Mouse (Mus musculus) olfactory bulb, adult 2 months (tissue): ENCODE data around the gene Gm49394. TPM values are rescaled to one million over a fixed set of nuclear protein-coding genes. Genes with fewer than 3 reads are reported as not detected.

Experiments used
- H3K27ac ChIP-seq: fragments of 200-500 bp; 2 replicates; pipeline ENCODE4 v1.5.1; 2012; ENCODE audit warnings: low read depth, low read length; ENCODE audit not compliant: insufficient read depth
- H3K4me1 ChIP-seq: fragments of 200-500 bp; 2 replicates; pipeline ENCODE4 v1.6.1; 2012; ENCODE audit warnings: low read length; ENCODE audit not compliant: control insufficient read depth, insufficient read depth
- H3K4me3 ChIP-seq: fragments of 200-500 bp; 2 replicates; pipeline ENCODE4 v1.5.1; 2012; ENCODE audit warnings: mild to moderate bottlenecking, low read depth, low read length, moderate library complexity; ENCODE audit not compliant: insufficient read depth
- CTCF ChIP-seq: fragments of 200-500 bp; IDR thresholded peaks from 2 replicates; pipeline ENCODE4 v1.5.1; 2012; ENCODE audit warnings: low read depth, mild to moderate bottlenecking, low read length, moderate library complexity; ENCODE audit not compliant: insufficient read depth
- POLR2A ChIP-seq: fragments of 200-500 bp; IDR thresholded peaks from 2 replicates; pipeline ENCODE4 v1.6.1; 2012; ENCODE audit warnings: mild to moderate bottlenecking, low read depth, low read length, moderate library complexity; ENCODE audit not compliant: insufficient read depth
- WGBS: fragments of 180-500 bp; shearing (Covaris S2); methylation state at CpG from one replicate; pipeline ENCODE4 v1.1.7; 2018; 5-methylcytosine and 5-hydroxymethylcytosine counted together
- polyA plus RNA-seq: library from polyadenylated mRNA; stranded (reverse); fragments of >200 nt; gene quantifications from 2 replicates; pipeline ENCODE4 v1.2.4, GENCODE M21; 2012; ENCODE audit warnings: low replicate concordance; ENCODE audit not compliant: missing spikeins, insufficient read depth, insufficient read length

The Gm49394 gene
- polyA plus RNA-seq, 1 experiment, result not detected

- TF ChIP-seq CTCF, result no peak
- no peak for TF ChIP-seq POLR2A
- H3K27ac ChIP-seq, result no peak overlapping the region
- H3K4me1 ChIP-seq, result peaks cover 25% of the 10 kb centered on the region
- no peak overlapping the region for H3K4me3 ChIP-seq
Observed at GRCm38 (mm10) chr7:142661811-142662210, 7.9 kb downstream of the Gm49394 start.

- WGBS, result 4% methylated on average over 25 of the region's 25 CpGs
- H3K4me3 ChIP-seq, result no peak overlapping the region
- H3K27ac ChIP-seq, result no peak overlapping the region
- TF ChIP-seq POLR2A, result no peak
- TF ChIP-seq CTCF, result no peak
- H3K4me1 ChIP-seq, result peaks cover 25% of the 10 kb centered on the region
Observed at GRCm38 (mm10) chr7:142661046-142661445, 8.7 kb downstream of the Gm49394 start.

- no peak for TF ChIP-seq POLR2A
- TF ChIP-seq CTCF, result no peak
- Histone ChIP-seq H3K4me1 (peaks cover 25% of the 10 kb centered on the region), H3K27ac (no peak overlapping the region), H3K4me3 (no peak overlapping the region)
- WGBS, result 2% methylated on average over 29 of the region's 29 CpGs
Observed at GRCm38 (mm10) chr7:142660651-142660945, 9.1 kb downstream of the Gm49394 start.

GRCm38 (mm10) chr7:142659767-142660650 is 9.7 kb downstream of the Gm49394 start:
- 3% methylated on average over 43 of the region's 43 CpGs for WGBS
- Histone ChIP-seq H3K4me3 (no peak overlapping the region), H3K4me1 (peaks cover 25% of the 10 kb centered on the region), H3K27ac (no peak overlapping the region)
- TF ChIP-seq CTCF, result no peak
- no peak for TF ChIP-seq POLR2A

- H3K4me1 ChIP-seq, result peaks cover 25% of the 10 kb centered on the region
- no peak overlapping the region for H3K4me3 ChIP-seq
- WGBS, result 2% methylated on average over 59 of the region's 70 CpGs
- TF ChIP-seq CTCF, result no peak
- TF ChIP-seq POLR2A, result no peak
- no peak overlapping the region for H3K27ac ChIP-seq
Observed at GRCm38 (mm10) chr7:142659181-142659681, 10.5 kb downstream of the Gm49394 start.

GRCm38 (mm10) chr7:142658681-142659180 is 11.0 kb downstream of the Gm49394 start:
- TF ChIP-seq POLR2A (no peak), CTCF (no peak)
- H3K27ac ChIP-seq, result no peak overlapping the region

GRCm38 (mm10) chr7:142657821-142658614 is 11.7 kb downstream of the Gm49394 start:
- no peak overlapping the region; the same call in 1 of the 2 replicates for H3K4me3 ChIP-seq
- TF ChIP-seq POLR2A (no peak), CTCF (no peak)
- no peak overlapping the region for H3K27ac ChIP-seq
- WGBS, result 4% methylated on average over 34 of the region's 34 CpGs
- peaks cover 19% of the 10 kb centered on the region for H3K4me1 ChIP-seq

More at GRCm38 (mm10) chr7:142658681-142659180, 11.0 kb downstream of the Gm49394 start:
- under 1% methylated on average over 37 of the region's 40 CpGs for WGBS
- Histone ChIP-seq H3K4me3 (peak overlapping the region; percentile 31), H3K4me1 (peaks cover 20% of the 10 kb centered on the region)

- peaks cover 19% of the 10 kb centered on the region for H3K4me1 ChIP-seq
- no peak overlapping the region for H3K27ac ChIP-seq
- WGBS, result 31% methylated on average over 7 of the region's 9 CpGs
- no peak overlapping the region for H3K4me3 ChIP-seq
- no peak for TF ChIP-seq POLR2A
- no peak for TF ChIP-seq CTCF
Observed at GRCm38 (mm10) chr7:142657341-142657791, 12.4 kb downstream of the Gm49394 start.

GRCm38 (mm10) chr7:142656055-142656454 is 13.7 kb downstream of the Gm49394 start:
- H3K27ac ChIP-seq, result no peak overlapping the region
- TF ChIP-seq POLR2A, result no peak
- TF ChIP-seq CTCF, result no peak
- H3K4me3 ChIP-seq, result no peak overlapping the region
- 50% methylated on average over 4 of the region's 4 CpGs for WGBS
- H3K4me1 ChIP-seq, result peaks cover 19% of the 10 kb centered on the region
